8 mouse cellular contexts compared by ENCODE assay signal in the genomic region with DNA sequence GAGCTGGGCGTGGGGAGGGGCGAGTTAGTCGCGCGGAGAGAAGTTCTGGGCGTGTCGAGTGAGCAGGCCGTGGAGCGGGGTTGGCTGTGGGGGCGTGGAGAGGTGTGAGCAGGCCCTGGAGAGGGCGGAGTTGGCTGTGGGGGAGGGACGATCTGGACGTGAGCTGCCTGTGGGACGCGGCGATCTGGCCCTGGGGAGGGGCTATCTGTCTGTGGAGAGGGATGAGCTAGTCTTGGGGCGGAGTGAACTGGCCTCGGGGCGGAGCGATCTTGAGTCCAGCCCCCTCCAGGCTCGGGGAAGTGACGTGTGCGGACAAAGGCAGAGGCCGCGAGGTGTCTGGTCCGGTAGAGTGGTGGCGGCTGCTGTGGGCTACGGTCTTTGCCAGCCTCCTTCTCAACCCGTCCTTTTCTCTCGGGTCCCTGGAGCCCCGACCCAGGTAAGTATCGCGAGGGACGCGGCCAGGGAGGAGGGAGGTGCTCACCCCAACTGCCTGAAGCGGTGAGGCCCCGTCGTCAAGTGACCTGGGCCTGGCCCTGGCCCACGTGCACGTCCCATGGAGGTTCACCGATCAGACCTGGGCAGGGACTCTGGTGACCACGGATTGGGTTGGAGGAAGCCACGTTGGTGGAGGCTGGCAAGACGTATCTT. TPM values are rescaled to one million over a fixed set of nuclear protein-coding genes. Genes with fewer than 3 reads are reported as not detected.
DNase-seq lines count a peak whose midpoint lies in the region; ATAC-seq lines count a peak whose summit lies in the region.

A gene (plus strand): TSS at position 179 of the 648 bp plus-strand sequence.

- DNase-seq in adrenal gland, adult (ENCODE audit: inconsistent age in 2 of 2, low spot score in 1 of 2) = peak; percentile 100
- DNase-seq in embryo, embryonic 10.5 days (ENCODE audit: low spot score) = peak; percentile 100
- DNase-seq in gastrocnemius, postnatal 14 days = peak; percentile 100
- peak; percentile 98 to 100 for DNase-seq in left cerebral cortex, postnatal 10 days (ENCODE audit: extremely low spot score in 1 of 2, low spot score in 2 of 2)
- peak; percentile 98 for DNase-seq in right cerebral cortex, postnatal 25 days
- peak; percentile 100 for DNase-seq in urinary bladder, postnatal 4 days (ENCODE audit: low spot score in 2 of 2)

- ATAC-seq in inflammation-experienced regulatory T-cells, adult 6 months = peak; percentile 98
- peak; percentile 99 for ATAC-seq in megakaryocyte-erythroid progenitor cell, adult 5-6 weeks (replicated peaks; ENCODE audit: low FRiP score, low TSS enrichment, poor library complexity, severe bottlenecking)

- intact Hi-C loops in gastrocnemius, postnatal 14 days (cut with DNase I; ENCODE audit: low total_unique reads) = no loop called here
- intact Hi-C loops in left cerebral cortex, postnatal 10 days (cut with DNase I) = no loop called here

RNA-seq across cellular contexts. Expression of the gene that starts here (rescaled TPM):
- 10 to 100 TPM; 17.0 to 20.8 TPM for total RNA-seq in gastrocnemius, postnatal 14 days (2021)
- 10 to 100 TPM; 27.4 to 34.0 (median 28.7) TPM for polyA plus RNA-seq in inflammation-experienced regulatory T-cells, adult 6 months (2017; shearing (Covaris generic))
- 10 to 100 TPM; 49.6 to 52.9 TPM for total RNA-seq in left cerebral cortex, postnatal 10 days (2021)
- 23.7 and 36.8 TPM in 2 replicates for total RNA-seq in megakaryocyte-erythroid progenitor cell, adult 5-6 weeks (2014; fragmentation: Nextera tagmentation)
- 9.8 and 14.7 TPM in 2 replicates for total RNA-seq in megakaryocyte-erythroid progenitor cell, adult 5-6 weeks (2017)

Comparison
In these comparisons a context has a peak if more than half of its experiments do, and no peak if none do; other contexts are left out.
1. Peak in every context shown above with its lines: DNase-seq and ATAC-seq.